Comparison of ENCODE assay signal across 24 mouse cellular contexts in the genomic region with DNA sequence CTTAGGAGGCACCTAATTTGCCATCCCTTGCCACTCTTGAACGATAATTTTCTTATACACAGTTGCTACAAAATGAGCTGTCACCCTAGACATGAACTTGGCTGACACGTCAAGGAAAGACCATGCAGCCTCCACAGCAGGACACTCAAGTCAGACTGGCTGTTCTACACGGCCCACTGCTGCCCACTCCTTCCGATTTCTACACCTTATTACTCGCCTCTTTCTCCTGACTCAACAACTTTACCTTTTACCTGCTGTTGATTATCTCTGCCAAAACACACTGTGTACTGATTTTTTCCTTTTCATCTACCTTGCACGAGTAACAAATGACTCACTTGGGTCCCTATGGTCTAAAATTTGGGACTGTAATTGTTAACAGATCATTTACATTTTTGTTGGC.
DNase-seq lines count a peak whose midpoint lies in the region; ATAC-seq lines count a peak whose summit lies in the region.
"Had no signal": no experiment of that assay in that cellular context is flagged by ENCODE, and none has a peak within 500 bp of the region (broad histone marks: within the 10 kb centered on the region; RNA-seq: fewer than 3 reads in every experiment).

No protein-coding gene starts in this region.

- WGBS in kidney, embryonic 15.5 days, result 34% methylated on average over 6 of the region's 6 CpGs
- WGBS in limb, embryonic 12.5 days, result 55% methylated on average over 6 of the region's 6 CpGs

- H3K4me3 ChIP-seq in kidney, embryonic 15.5 days (replicated peaks), result no peak overlapping the region
- no peak overlapping the region for H3K4me3 ChIP-seq in limb, embryonic 12.5 days (replicated peaks)
- H3K4me3 ChIP-seq: forebrain, embryonic 12.5 days; forebrain, embryonic 15.5 days; gastrocnemius, adult 2 months; heart, embryonic 12.5 days; heart, embryonic 15.5 days; hindbrain, embryonic 10.5 days; hindbrain, embryonic 13.5 days had no signal

- no peak overlapping the region for H3K9ac ChIP-seq in kidney, embryonic 15.5 days
- no peak overlapping the region for H3K9ac ChIP-seq in limb, embryonic 12.5 days (replicated peaks)
- H3K9ac ChIP-seq: forebrain, embryonic 12.5 days; forebrain, embryonic 15.5 days; heart, embryonic 12.5 days; heart, embryonic 15.5 days; hindbrain, embryonic 13.5 days had no signal

- peak overlapping the region; percentile 72 for H3K27ac ChIP-seq in kidney, embryonic 15.5 days
- H3K27ac ChIP-seq in limb, embryonic 12.5 days, result peak overlapping the region; percentile 46
- H3K27ac ChIP-seq: forebrain, embryonic 12.5 days; forebrain, embryonic 15.5 days; gastrocnemius, adult 2 months; heart, embryonic 15.5 days; hindbrain, embryonic 10.5 days; hindbrain, embryonic 13.5 days had no signal

- peak; percentile 6 to 16 for DNase-seq in cerebellum, postnatal 10 days
- no peak for DNase-seq in kidney, postnatal 14 days
- peak; percentile 56 for DNase-seq in fat pad, adult 2 months (ENCODE audit: extremely low read depth, low read depth, low spot score)
- no peak for DNase-seq in frontal cortex, postnatal 36 days (ENCODE audit: low spot score in 2 of 2)
- DNase-seq in spleen, postnatal 36 days (ENCODE audit: low spot score in 2 of 2), result no peak
- DNase-seq: adrenal gland, adult 8-10 months; adrenal gland, postnatal 25 days; cerebellum, adult 9-10 months; gastrocnemius, adult 2 months; gastrocnemius, postnatal 14 days; heart, adult 18-20 months; heart, postnatal 10 days; heart, postnatal 36 days had no signal

- H3K27me3 ChIP-seq in kidney, embryonic 15.5 days, result no peaks in the 10 kb centered on the region
- no peaks in the 10 kb centered on the region for H3K27me3 ChIP-seq in limb, embryonic 12.5 days
- H3K27me3 ChIP-seq: forebrain, embryonic 12.5 days; forebrain, embryonic 15.5 days; heart, embryonic 12.5 days; heart, embryonic 15.5 days; hindbrain, embryonic 13.5 days had no signal

- H3K4me1 ChIP-seq in kidney, embryonic 15.5 days, result peaks cover 26% of the 10 kb centered on the region
- H3K4me1 ChIP-seq in limb, embryonic 12.5 days (replicated peaks), result peaks cover 48% of the 10 kb centered on the region
- H3K4me1 ChIP-seq: heart, embryonic 12.5 days; heart, embryonic 15.5 days had no signal

- no peak for ATAC-seq in cerebellum, adult (ENCODE audit: insufficient number of reproducible peaks, low FRiP score, low TSS enrichment)
- ATAC-seq in kidney, embryonic 15.5 days (replicated peaks; ENCODE audit: low FRiP score), result no peak
- no peak for ATAC-seq in limb, embryonic 12.5 days (ENCODE audit: insufficient number of reproducible peaks, insufficient read depth, low FRiP score, low TSS enrichment, low read depth)
- ATAC-seq: activated CD4-positive, CD25-positive, alpha-beta regulatory T cell, adult 4 months; forebrain, embryonic 15.5 days; hindbrain, embryonic 16.5 days had no signal

- no peaks in the 10 kb centered on the region for H3K9me3 ChIP-seq in kidney, embryonic 15.5 days (replicated peaks)
- no peaks in the 10 kb centered on the region for H3K9me3 ChIP-seq in limb, embryonic 12.5 days
- H3K9me3 ChIP-seq: forebrain, embryonic 12.5 days; forebrain, embryonic 15.5 days; heart, embryonic 12.5 days; heart, embryonic 15.5 days; hindbrain, embryonic 10.5 days; hindbrain, embryonic 13.5 days had no signal

- H3K4me2 ChIP-seq in kidney, embryonic 15.5 days, result no peak overlapping the region
- H3K4me2 ChIP-seq in limb, embryonic 12.5 days, result no peak overlapping the region
- H3K4me2 ChIP-seq: forebrain, embryonic 12.5 days; forebrain, embryonic 15.5 days; heart, embryonic 12.5 days; heart, embryonic 15.5 days; hindbrain, embryonic 13.5 days had no signal

- no peaks in the 10 kb centered on the region for H3K36me3 ChIP-seq in kidney, embryonic 15.5 days
- no peaks in the 10 kb centered on the region for H3K36me3 ChIP-seq in limb, embryonic 12.5 days
- H3K36me3 ChIP-seq: forebrain, embryonic 12.5 days; forebrain, embryonic 15.5 days; heart, embryonic 12.5 days; heart, embryonic 15.5 days; hindbrain, embryonic 10.5 days; hindbrain, embryonic 13.5 days had no signal

Comparison
In these comparisons a context has a peak if more than half of its experiments do, and no peak if none do; other contexts are left out.
1. DNase-seq: peak in cerebellum, postnatal 10 days (2 of 2) and fat pad, adult 2 months (single experiment); none in kidney, postnatal 14 days (single experiment), frontal cortex, postnatal 36 days (0 of 2) and spleen, postnatal 36 days (0 of 2).